ENCODE assay signal across 8 mouse cellular contexts in the genomic region with DNA sequence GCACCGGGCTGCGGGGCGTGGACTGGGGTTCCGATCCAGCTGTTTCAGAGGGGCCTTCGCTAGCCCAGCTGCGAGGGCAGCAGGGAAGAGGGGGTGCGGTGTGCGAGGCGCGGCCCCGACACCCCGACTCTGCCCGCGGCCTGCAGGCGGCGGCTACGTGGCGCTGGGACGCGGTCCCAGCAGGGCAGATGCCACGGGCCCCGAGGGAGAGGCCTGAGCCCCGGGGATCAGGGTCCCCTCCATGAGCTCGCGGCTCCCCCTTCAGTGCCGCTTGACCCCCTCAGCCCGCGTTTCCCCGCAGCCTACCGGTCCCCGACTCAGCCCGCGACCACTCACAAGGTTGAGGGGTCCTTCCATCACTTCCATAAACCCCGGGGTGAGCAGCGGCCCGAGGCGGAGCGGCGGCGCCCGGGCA. TPM values are rescaled to one million over a fixed set of nuclear protein-coding genes. Genes with fewer than 3 reads are reported as not detected.
A peak's percentile ranks its signal among the peaks of the same experiment; 100 is the strongest.
DNase-seq lines count a peak whose midpoint lies in the region; ATAC-seq and TF ChIP-seq lines count a peak whose summit lies in the region.

No protein-coding gene starts in this region.

- peak overlapping the region; percentile 58 for H3K4me3 ChIP-seq in kidney, embryonic 14.5 days (ENCODE audit: low read length)
- peak overlapping the region; percentile 87 to 96 for H3K4me3 ChIP-seq in ES-E14 (ENCODE audit: insufficient read depth in 1 of 2, low read depth in 1 of 2, low read length in 2 of 2, poor library complexity in 1 of 2, severe bottlenecking in 1 of 2)
- H3K4me3 ChIP-seq in hindbrain, embryonic 11.5 days (ENCODE audit: low read depth, low read length): peak overlapping the region; percentile 93
- H3K4me3 ChIP-seq in liver, postnatal 0 days (ENCODE audit: low read depth, low read length): peak overlapping the region; percentile 72
- H3K4me3 ChIP-seq in olfactory bulb, adult 2 months (ENCODE audit: insufficient read depth, low read depth, low read length): peak overlapping the region; percentile 87

- peak overlapping the region; percentile 69 for H3K4me2 ChIP-seq in kidney, embryonic 14.5 days (replicated peaks; ENCODE audit: low read depth, low read length)
- H3K4me2 ChIP-seq in hindbrain, embryonic 11.5 days (replicated peaks; ENCODE audit: low read depth, low read length): peak overlapping the region; percentile 88
- peak overlapping the region; percentile 81 for H3K4me2 ChIP-seq in liver, postnatal 0 days (ENCODE audit: low read depth, low read length)

- no peak for TF ChIP-seq POLR2A in olfactory bulb, adult 2 months (IDR thresholded peaks at IDR 0.05; ENCODE audit: insufficient read depth, low read depth, low read length)

- peaks cover 16% of the 10 kb centered on the region; the same call in 1 of the 2 replicates for H3K4me1 ChIP-seq in kidney, embryonic 14.5 days (ENCODE audit: control insufficient read depth, insufficient read depth, low read length)
- peaks cover 5 to 10% of the 10 kb centered on the region in 2 experiments; a peak in 2 of 4 replicates for H3K4me1 ChIP-seq in ES-E14 (ENCODE audit: control insufficient read depth in 2 of 2, insufficient read depth in 2 of 2, low read length in 2 of 2, poor library complexity in 1 of 2)
- peaks cover 7% of the 10 kb centered on the region for H3K4me1 ChIP-seq in hindbrain, embryonic 11.5 days (replicated peaks; ENCODE audit: control insufficient read depth, insufficient read depth, low read length)
- H3K4me1 ChIP-seq in liver, postnatal 0 days (ENCODE audit: insufficient read depth): peaks cover 29% of the 10 kb centered on the region
- H3K4me1 ChIP-seq in olfactory bulb, adult 2 months (ENCODE audit: control insufficient read depth, insufficient read depth, low read length): peaks cover 13% of the 10 kb centered on the region

- no peaks in the 10 kb centered on the region for H3K36me3 ChIP-seq in kidney, embryonic 14.5 days (ENCODE audit: control insufficient read depth, insufficient read depth, low read length)
- no peaks in the 10 kb centered on the region for H3K36me3 ChIP-seq in ES-E14 (ENCODE audit: control insufficient read depth, insufficient read depth, low read length, poor library complexity, severe bottlenecking)
- H3K36me3 ChIP-seq in hindbrain, embryonic 11.5 days (ENCODE audit: control insufficient read depth, insufficient read depth, low read length): no peaks in the 10 kb centered on the region
- H3K36me3 ChIP-seq in liver, postnatal 0 days (replicated peaks; ENCODE audit: insufficient read depth, low read length): no peaks in the 10 kb centered on the region

- H3K27ac ChIP-seq in kidney, embryonic 14.5 days (ENCODE audit: low read depth, low read length): peak overlapping the region; percentile 76
- peak overlapping the region; percentile 23; the same call in 1 of the 2 replicates for H3K27ac ChIP-seq in ES-E14 (ENCODE audit: insufficient read depth, low read depth, low read length, poor library complexity, severe bottlenecking)
- 0 out of 2 replicates have a peak overlapping the region, but pooled peaks have one; percentile 63 for H3K27ac ChIP-seq in hindbrain, embryonic 11.5 days (ENCODE audit: low read depth, low read length)
- peak overlapping the region; percentile 88 for H3K27ac ChIP-seq in liver, postnatal 0 days (ENCODE audit: low read depth)
- H3K27ac ChIP-seq in olfactory bulb, adult 2 months (ENCODE audit: insufficient read depth, low read depth, low read length): no peak overlapping the region

- no peak for TF ChIP-seq EP300 in liver, postnatal 0 days (IDR thresholded peaks at IDR 0.05; ENCODE audit: low read depth)

- H3K9ac ChIP-seq in kidney, embryonic 14.5 days (ENCODE audit: low read depth, low read length): peak overlapping the region; percentile 82
- peak overlapping the region; percentile 91 for H3K9ac ChIP-seq in ES-E14 (ENCODE audit: insufficient read depth, low read depth, low read length, poor library complexity, severe bottlenecking)
- peak overlapping the region; percentile 90 for H3K9ac ChIP-seq in hindbrain, embryonic 11.5 days (ENCODE audit: low read depth, low read length)
- peak overlapping the region; percentile 89 for H3K9ac ChIP-seq in liver, postnatal 0 days (replicated peaks)

- no peaks in the 10 kb centered on the region for H3K27me3 ChIP-seq in kidney, embryonic 14.5 days (ENCODE audit: control insufficient read depth, insufficient read depth, low read length)
- H3K27me3 ChIP-seq in hindbrain, embryonic 11.5 days (ENCODE audit: control insufficient read depth, insufficient read depth, low read length): no peaks in the 10 kb centered on the region
- no peaks in the 10 kb centered on the region for H3K27me3 ChIP-seq in liver, postnatal 0 days (ENCODE audit: insufficient read depth, low read length)

- ATAC-seq in kidney, embryonic 14.5 days (ENCODE audit: low FRiP score, low TSS enrichment): no peak; the same call in 1 of the 2 replicates
- peak; percentile 73; the same call in 1 of the 2 replicates for ATAC-seq in hindbrain, embryonic 11.5 days (ENCODE audit: low FRiP score)
- ATAC-seq in liver, postnatal 0 days: peak; percentile 73

- H3K9me3 ChIP-seq in kidney, embryonic 14.5 days (ENCODE audit: control insufficient read depth, low read length): no peaks in the 10 kb centered on the region
- H3K9me3 ChIP-seq in ES-E14 (ENCODE audit: control insufficient read depth, insufficient read depth, low read depth, low read length): no peaks in the 10 kb centered on the region
- H3K9me3 ChIP-seq in hindbrain, embryonic 11.5 days (ENCODE audit: control insufficient read depth, low read length): no peaks in the 10 kb centered on the region
- H3K9me3 ChIP-seq in liver, postnatal 0 days (ENCODE audit: low read length): no peaks in the 10 kb centered on the region

- peak; percentile 45 for TF ChIP-seq CTCF in liver, postnatal 0 days (IDR thresholded peaks at IDR 0.05; ENCODE audit: low read depth)
- no peak for TF ChIP-seq CTCF in olfactory bulb, adult 2 months (IDR thresholded peaks at IDR 0.05; ENCODE audit: insufficient read depth, low read depth, low read length)

- no peak for DNase-seq in kidney, adult 8-10 months
- no peak for DNase-seq in ES-E14 (ENCODE audit: low read depth, low spot score)
- peak; percentile 4 for DNase-seq in embryo, embryonic 11.5 days (ENCODE audit: low read depth, low spot score)
- peak; percentile 39 for DNase-seq in hindbrain, embryonic 11.5 days (ENCODE audit: low spot score)
- peak; percentile 58 for DNase-seq in liver, postnatal 0 days
- no peak for DNase-seq in cerebellum, adult 11-12 months

- in situ Hi-C loops in ES-E14 (cut with MboI; ENCODE audit: low sequenced_read_pairs in 2 of 2, unreplicated experiment in 2 of 2): no loop called here

- WGBS in kidney, embryonic 14.5 days: under 1% methylated on average over 35 of the region's 41 CpGs
- WGBS in hindbrain, embryonic 11.5 days: 2% methylated on average over 37 of the region's 41 CpGs
- under 1% methylated on average over 35 of the region's 41 CpGs for WGBS in liver, postnatal 0 days (ENCODE audit: insufficient replicate concordance)
- under 1% methylated on average over 41 of the region's 41 CpGs for WGBS in olfactory bulb, adult 2 months

TF ChIP-seq in ES-E14, 5 proteins besides CTCF, POLR2A, EP300 and RAD21:
- TF ChIP-seq ZC3H11A (IDR thresholded peaks at IDR 0.05; ENCODE audit: borderline replicate concordance, low read depth, low read length) (no peak), HCFC1 (IDR thresholded peaks at IDR 0.05; ENCODE audit: borderline replicate concordance, insufficient read depth, low read length) (no peak), ZNF384 (IDR thresholded peaks at IDR 0.05; ENCODE audit: low read depth, low read length) (no peak)

RNA-seq across cellular contexts. Expression of a gene that starts 0.3 kb away (rescaled TPM):
- 33.8 and 34.7 TPM in 2 replicates for polyA plus RNA-seq in kidney, embryonic 14.5 days (2014; fragmentation: Nextera tagmentation; extraction: Ambion mirVana)
- 12.9 and 15.3 TPM in 2 replicates for total RNA-seq in ES-E14 (2012; rRNA removed)
- 49.5 and 51.5 TPM in 2 replicates for polyA plus RNA-seq in hindbrain, embryonic 11.5 days (2014; fragmentation: Nextera tagmentation; extraction: Ambion mirVana)
- polyA plus RNA-seq in liver, postnatal 0 days (2015; fragmentation: Nextera tagmentation; extraction: Ambion mirVana): 17.5 and 20.2 TPM in 2 replicates
- not detected in 2 replicates for polyA plus RNA-seq in olfactory bulb, adult 2 months (2012; ENCODE audit: insufficient read depth, insufficient read length, low replicate concordance, missing spikeins)

Comparison
In these comparisons a context has a peak if more than half of its experiments do, and no peak if none do; other contexts are left out.
1. DNase-seq: peak in embryo, embryonic 11.5 days (single experiment), hindbrain, embryonic 11.5 days (single experiment) and liver, postnatal 0 days (single experiment); none in kidney, adult 8-10 months (0 of 2), ES-E14 (single experiment) and cerebellum, adult 11-12 months (single experiment).
2. Peak in every context shown above with its lines, with median percentiles within 50 percentile points of each other: H3K4me2 ChIP-seq, H3K4me3 ChIP-seq and H3K9ac ChIP-seq.